Mouse (Mus musculus): ENCODE results near the gene Tmem138. TPM values are rescaled to one million over a fixed set of nuclear protein-coding genes. Genes with fewer than 3 reads are reported as not detected.

The Tmem138 gene
- polyA plus RNA-seq, 1 experiment = 22.8 TPM

DNA sequence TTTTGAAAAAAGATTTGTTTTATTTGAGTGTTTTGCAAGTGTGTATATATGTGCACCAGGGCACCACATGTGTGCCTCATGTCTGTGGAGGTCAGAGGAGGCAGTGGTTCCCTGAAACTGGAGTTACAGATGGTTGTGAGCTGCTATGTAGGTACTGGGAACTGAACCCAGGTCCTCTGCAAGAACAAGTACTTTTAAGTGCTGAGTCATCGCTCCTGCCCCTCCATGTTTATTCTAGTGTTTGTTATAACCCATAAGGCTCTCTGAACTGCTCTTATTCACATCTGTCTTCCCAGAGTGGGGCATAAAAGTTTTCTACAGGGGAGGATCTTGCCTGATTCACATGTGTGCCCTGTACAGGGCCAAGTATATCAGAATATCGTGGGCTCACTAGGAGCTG is 22.5 kb upstream of the Tmem138 start:
- Histone ChIP-seq H3K4me1 (ENCODE audit: control insufficient read depth, insufficient read depth, low read length) (peaks cover 17% of the 10 kb centered on the region), H3K4me3 (ENCODE audit: insufficient read depth, low read length) (no peak overlapping the region), H3K27ac (ENCODE audit: insufficient read depth, low read length) (no peak overlapping the region)
- no peak for TF ChIP-seq CTCF (IDR thresholded peaks at IDR 0.05; ENCODE audit: borderline replicate concordance, insufficient read depth, low read length)
- TF ChIP-seq POLR2A (IDR thresholded peaks at IDR 0.05; ENCODE audit: low read depth, low read length) = no peak

DNA sequence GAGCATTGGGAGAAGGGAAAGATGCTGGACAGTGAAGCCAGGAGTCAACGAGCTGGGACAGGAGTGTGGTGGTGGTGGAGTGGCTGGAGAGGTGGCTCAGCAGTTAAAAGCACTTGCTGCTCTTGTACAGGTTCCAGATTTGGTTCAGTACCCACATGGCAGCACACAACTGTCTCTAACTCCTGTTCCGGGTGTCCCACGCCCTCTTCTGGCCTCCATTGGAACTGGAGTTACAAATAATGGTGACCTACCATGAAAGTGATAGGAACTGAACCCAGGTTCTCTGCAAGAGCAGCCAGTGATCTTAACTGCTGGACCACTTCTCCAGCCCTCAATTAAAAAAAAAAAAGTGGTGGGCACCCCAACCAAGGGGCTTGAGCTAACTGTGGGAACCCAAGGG is 21.0 kb upstream of the Tmem138 start:
- H3K27ac ChIP-seq (ENCODE audit: insufficient read depth, low read length) = no peak overlapping the region
- no peak overlapping the region for H3K4me3 ChIP-seq (ENCODE audit: insufficient read depth, low read length)
- TF ChIP-seq CTCF (IDR thresholded peaks at IDR 0.05; ENCODE audit: borderline replicate concordance, insufficient read depth, low read length) (no peak), POLR2A (IDR thresholded peaks at IDR 0.05; ENCODE audit: low read depth, low read length) (no peak)
- H3K4me1 ChIP-seq (ENCODE audit: control insufficient read depth, insufficient read depth, low read length) = peaks cover 8% of the 10 kb centered on the region

- Histone ChIP-seq H3K4me1 (ENCODE audit: control insufficient read depth, insufficient read depth, low read length) (no peaks in the 10 kb centered on the region), H3K4me3 (ENCODE audit: insufficient read depth, low read length) (no peak overlapping the region), H3K27ac (ENCODE audit: insufficient read depth, low read length) (no peak overlapping the region)
- TF ChIP-seq POLR2A (IDR thresholded peaks at IDR 0.05; ENCODE audit: low read depth, low read length) (no peak), CTCF (IDR thresholded peaks at IDR 0.05; ENCODE audit: borderline replicate concordance, insufficient read depth, low read length) (no peak)
These were observed 14.7 kb upstream of the Tmem138 start for GRCm38 (mm10) chr19:10591659-10592377.

- TF ChIP-seq POLR2A (IDR thresholded peaks at IDR 0.05; ENCODE audit: low read depth, low read length) (no peak), CTCF (IDR thresholded peaks at IDR 0.05; ENCODE audit: borderline replicate concordance, insufficient read depth, low read length) (no peak)
- H3K27ac ChIP-seq (ENCODE audit: insufficient read depth, low read length) = no peak overlapping the region
- H3K4me3 ChIP-seq (ENCODE audit: insufficient read depth, low read length) = no peak overlapping the region
- no peaks in the 10 kb centered on the region for H3K4me1 ChIP-seq (ENCODE audit: control insufficient read depth, insufficient read depth, low read length)
These were observed 13.1 kb upstream of the Tmem138 start for GRCm38 (mm10) chr19:10590301-10590700.

DNA sequence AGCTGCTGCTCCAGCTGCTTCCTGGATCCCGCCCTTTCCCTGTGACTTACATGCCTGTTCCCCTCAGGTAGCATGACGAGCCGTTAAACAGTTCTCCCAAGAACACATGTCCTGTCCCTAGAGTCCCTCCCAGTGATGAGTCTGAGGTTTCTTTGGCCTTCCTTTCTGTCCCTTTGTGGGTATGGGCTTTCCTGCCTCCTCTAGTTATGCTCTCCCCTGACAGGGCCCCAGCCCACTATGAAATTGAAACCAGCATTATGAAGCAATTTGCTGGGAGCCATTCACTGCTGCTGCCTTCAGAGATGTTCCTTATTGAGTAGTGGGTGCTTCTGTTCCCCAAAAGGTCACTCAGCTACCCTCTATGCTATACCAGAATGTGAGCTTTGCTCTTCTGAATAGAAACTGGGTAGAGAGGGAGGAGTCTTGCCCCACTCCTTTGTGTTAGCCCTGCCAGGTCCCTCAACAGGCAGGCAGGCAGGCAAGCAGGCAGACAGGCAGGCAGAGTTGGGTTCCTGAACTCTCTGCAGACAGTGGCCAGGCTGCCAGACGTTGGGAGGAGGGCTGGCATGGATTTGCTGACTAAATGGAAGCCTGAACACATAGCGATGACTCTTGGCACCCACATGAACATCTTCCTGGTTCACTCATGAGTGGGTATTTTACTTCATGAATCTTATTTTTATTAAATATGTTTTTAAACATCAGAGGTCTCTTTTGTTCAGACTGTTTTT is 12.1 kb upstream of the Tmem138 start:
- TF ChIP-seq POLR2A (IDR thresholded peaks at IDR 0.05; ENCODE audit: low read depth, low read length) (no peak), CTCF (IDR thresholded peaks at IDR 0.05; ENCODE audit: borderline replicate concordance, insufficient read depth, low read length) (no peak)
- H3K27ac ChIP-seq (ENCODE audit: insufficient read depth, low read length) = no peak overlapping the region
- H3K4me1 ChIP-seq (ENCODE audit: control insufficient read depth, insufficient read depth, low read length) = no peaks in the 10 kb centered on the region
- H3K4me3 ChIP-seq (ENCODE audit: insufficient read depth, low read length) = no peak overlapping the region

DNA sequence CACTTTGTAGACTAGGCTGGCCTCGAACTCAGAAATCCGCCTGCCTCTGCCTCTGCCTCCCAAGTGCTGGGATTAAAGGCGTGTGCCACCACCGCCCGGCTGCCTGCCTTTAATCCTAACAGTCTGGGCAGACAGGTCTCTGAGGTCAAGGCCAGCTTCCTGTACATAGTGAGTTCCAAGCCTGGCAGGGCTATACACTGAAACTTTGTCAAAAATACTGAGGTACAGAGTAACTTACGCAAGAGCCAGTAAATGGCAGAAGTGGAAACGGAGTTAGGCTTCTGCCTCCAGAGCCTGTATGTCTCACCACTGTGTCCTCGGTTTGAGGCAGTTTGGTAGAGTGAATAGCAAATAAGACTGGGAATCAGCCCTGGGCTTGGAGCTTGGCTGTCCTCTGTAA is 10.1 kb upstream of the Tmem138 start:
- Histone ChIP-seq H3K4me3 (ENCODE audit: insufficient read depth, low read length) (no peak overlapping the region), H3K4me1 (ENCODE audit: control insufficient read depth, insufficient read depth, low read length) (no peaks in the 10 kb centered on the region), H3K27ac (ENCODE audit: insufficient read depth, low read length) (no peak overlapping the region)
- TF ChIP-seq POLR2A (IDR thresholded peaks at IDR 0.05; ENCODE audit: low read depth, low read length) = no peak
- no peak for TF ChIP-seq CTCF (IDR thresholded peaks at IDR 0.05; ENCODE audit: borderline replicate concordance, insufficient read depth, low read length)

- Histone ChIP-seq H3K4me1 (ENCODE audit: control insufficient read depth, insufficient read depth, low read length) (no peaks in the 10 kb centered on the region), H3K4me3 (ENCODE audit: insufficient read depth, low read length) (no peak overlapping the region), H3K27ac (ENCODE audit: insufficient read depth, low read length) (no peak overlapping the region)
- TF ChIP-seq POLR2A (IDR thresholded peaks at IDR 0.05; ENCODE audit: low read depth, low read length) (no peak), CTCF (IDR thresholded peaks at IDR 0.05; ENCODE audit: borderline replicate concordance, insufficient read depth, low read length) (no peak)
These were observed 8.0 kb upstream of the Tmem138 start for GRCm38 (mm10) chr19:10585112-10585511.

GRCm38 (mm10) chr19:10583550-10584146 is 6.5 kb upstream of the Tmem138 start:
- no peak overlapping the region for H3K27ac ChIP-seq (ENCODE audit: insufficient read depth, low read length)
- no peak overlapping the region for H3K4me3 ChIP-seq (ENCODE audit: insufficient read depth, low read length)
- TF ChIP-seq POLR2A (IDR thresholded peaks at IDR 0.05; ENCODE audit: low read depth, low read length) (no peak), CTCF (IDR thresholded peaks at IDR 0.05; ENCODE audit: borderline replicate concordance, insufficient read depth, low read length) (no peak)
- peaks cover 1% of the 10 kb centered on the region; the same call in 1 of the 2 replicates for H3K4me1 ChIP-seq (ENCODE audit: control insufficient read depth, insufficient read depth, low read length)

DNA sequence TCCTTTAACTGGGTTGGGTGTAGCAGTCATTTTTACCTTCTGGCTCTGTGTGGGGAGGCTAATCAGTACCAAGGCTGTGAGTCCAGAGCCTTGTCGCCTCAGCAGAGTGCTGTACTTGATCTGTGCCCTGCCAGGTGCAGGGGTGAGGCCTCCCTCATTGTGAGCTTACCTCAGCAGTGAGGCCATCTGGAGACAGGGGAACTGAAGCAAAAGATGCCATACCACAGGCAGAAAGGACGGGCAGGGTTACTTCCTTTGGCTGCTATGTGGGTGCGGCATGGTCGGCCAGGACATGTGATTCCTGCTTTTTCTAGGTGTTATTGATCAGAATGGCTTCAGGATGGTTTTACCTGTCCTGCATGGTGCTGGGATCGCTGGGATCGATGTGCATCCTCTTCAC is 4.8 kb upstream of the Tmem138 start:
- Histone ChIP-seq H3K27ac (ENCODE audit: insufficient read depth, low read length) (no peak overlapping the region), H3K4me3 (ENCODE audit: insufficient read depth, low read length) (no peak overlapping the region), H3K4me1 (ENCODE audit: control insufficient read depth, insufficient read depth, low read length) (peaks cover 4% of the 10 kb centered on the region; the same call in 1 of the 2 replicates)
- TF ChIP-seq POLR2A (IDR thresholded peaks at IDR 0.05; ENCODE audit: low read depth, low read length) (no peak), CTCF (IDR thresholded peaks at IDR 0.05; ENCODE audit: borderline replicate concordance, insufficient read depth, low read length) (no peak)

- H3K4me3 ChIP-seq (ENCODE audit: insufficient read depth, low read length) = no peak overlapping the region
- H3K27ac ChIP-seq (ENCODE audit: insufficient read depth, low read length) = no peak overlapping the region
- H3K4me1 ChIP-seq (ENCODE audit: control insufficient read depth, insufficient read depth, low read length) = peaks cover 4% of the 10 kb centered on the region; the same call in 1 of the 2 replicates
- TF ChIP-seq CTCF (IDR thresholded peaks at IDR 0.05; ENCODE audit: borderline replicate concordance, insufficient read depth, low read length) = no peak
- no peak for TF ChIP-seq POLR2A (IDR thresholded peaks at IDR 0.05; ENCODE audit: low read depth, low read length)
These were observed 3.6 kb upstream of the Tmem138 start for GRCm38 (mm10) chr19:10580761-10581160.
